ENCODE assay signal across 9 mouse cellular contexts in genomic region chr2:152155414-152156208, GRCm38 (mm10). TPM values are rescaled to one million over a fixed set of nuclear protein-coding genes. Genes with fewer than 3 reads are reported as not detected.
DNase-seq lines count a peak whose midpoint lies in the region; ATAC-seq and TF ChIP-seq lines count a peak whose summit lies in the region.
"Had no signal": no experiment of that assay in that cellular context is flagged by ENCODE, and none has a peak within 500 bp of the region (broad histone marks: within the 10 kb centered on the region; RNA-seq: fewer than 3 reads in every experiment).

No protein-coding gene starts in this region.

- H3K4me2 ChIP-seq in intestine, embryonic 16.5 days (ENCODE audit: low read depth, low read length), result no peak overlapping the region
- H3K4me2 ChIP-seq in hindbrain, embryonic 14.5 days (replicated peaks), result no peak overlapping the region

- peak; percentile 57 for DNase-seq in ES-CJ7 (ENCODE audit: low read depth, low spot score)
- peak; percentile 66 to 72 for DNase-seq in gastrocnemius, adult 8-10 months (ENCODE audit: low spot score in 2 of 2)
- no peak for DNase-seq in spleen, adult 12 weeks (ENCODE audit: low spot score)
- no peak for DNase-seq in embryo, embryonic 10.5 days (ENCODE audit: low spot score)
- no peak for DNase-seq in layer of hippocampus, adult 2 months (ENCODE audit: low spot score in 2 of 2)
- no peak for DNase-seq in hindbrain, embryonic 14.5 days (ENCODE audit: low spot score)
- DNase-seq: cerebellum, adult 9-10 months had no signal

- H3K4me3 ChIP-seq in E14TG2a.4 (replicated peaks; ENCODE audit: low read length), result peak overlapping the region; percentile 39; the same call in 1 of the 2 replicates
- H3K4me3 ChIP-seq in intestine, embryonic 16.5 days (ENCODE audit: low read length), result no peak overlapping the region
- H3K4me3 ChIP-seq in layer of hippocampus, adult 2 months, result no peak overlapping the region
- no peak overlapping the region for H3K4me3 ChIP-seq in hindbrain, embryonic 14.5 days (replicated peaks; ENCODE audit: low read length)

- H3K9me3 ChIP-seq in E14TG2a.4 (ENCODE audit: low read length), result peaks cover 10% of the 10 kb centered on the region
- 0 out of 2 replicates have a peak, but pooled peaks cover 6% of the 10 kb centered on the region for H3K9me3 ChIP-seq in intestine, embryonic 16.5 days (ENCODE audit: control insufficient read depth, low read length)
- H3K9me3 ChIP-seq in hindbrain, embryonic 14.5 days (ENCODE audit: control insufficient read depth, low read length), result no peaks in the 10 kb centered on the region

- peaks cover 3% of the 10 kb centered on the region; the same call in 1 of the 2 replicates for H3K36me3 ChIP-seq in E14TG2a.4 (ENCODE audit: insufficient read depth, low read length)
- H3K36me3 ChIP-seq in intestine, embryonic 16.5 days (ENCODE audit: control insufficient read depth, insufficient read depth, low read length), result no peaks in the 10 kb centered on the region
- no peaks in the 10 kb centered on the region for H3K36me3 ChIP-seq in hindbrain, embryonic 14.5 days (replicated peaks; ENCODE audit: control insufficient read depth, insufficient read depth)

- WGBS in intestine, embryonic 16.5 days, result 50% methylated on average over 7 of the region's 7 CpGs
- WGBS in hindbrain, embryonic 14.5 days, result 51% methylated on average over 7 of the region's 7 CpGs

- H3K4me1 ChIP-seq in E14TG2a.4 (replicated peaks; ENCODE audit: low read depth, low read length), result peaks cover 74% of the 10 kb centered on the region
- no peaks in the 10 kb centered on the region for H3K4me1 ChIP-seq in intestine, embryonic 16.5 days (ENCODE audit: control insufficient read depth, insufficient read depth, low read length)
- no peaks in the 10 kb centered on the region for H3K4me1 ChIP-seq in hindbrain, embryonic 14.5 days (replicated peaks; ENCODE audit: control insufficient read depth, insufficient read depth, low read length)

- H3K27ac ChIP-seq in intestine, embryonic 16.5 days (ENCODE audit: low read length), result no peak overlapping the region
- H3K27ac ChIP-seq in layer of hippocampus, adult 2 months, result no peak overlapping the region
- no peak overlapping the region for H3K27ac ChIP-seq in hindbrain, embryonic 14.5 days

- H3K27me3 ChIP-seq in E14TG2a.4 (ENCODE audit: insufficient read depth, low read length), result no peaks in the 10 kb centered on the region
- H3K27me3 ChIP-seq in intestine, embryonic 16.5 days (replicated peaks; ENCODE audit: control insufficient read depth, insufficient read depth, low read length), result no peaks in the 10 kb centered on the region
- H3K27me3 ChIP-seq in hindbrain, embryonic 14.5 days (ENCODE audit: control insufficient read depth, insufficient read depth, low read length), result no peaks in the 10 kb centered on the region

- peak; percentile 40; the same call in 1 of the 2 replicates for ATAC-seq in intestine, embryonic 16.5 days
- ATAC-seq in hindbrain, embryonic 14.5 days (ENCODE audit: low FRiP score), result no peak

- no peak for TF ChIP-seq CTCF in E14TG2a.4 (conservative IDR thresholded peaks at IDR 0.05; ENCODE audit: low read length)
- TF ChIP-seq CTCF in layer of hippocampus, adult 2 months (conservative IDR thresholded peaks at IDR 0.05), result no peak

- no peak overlapping the region for H3K9ac ChIP-seq in intestine, embryonic 16.5 days (ENCODE audit: low read depth, low read length)
- H3K9ac ChIP-seq in hindbrain, embryonic 14.5 days, result no peak overlapping the region

RNA-seq across cellular contexts. Expression of gene Tcf15, which starts 12.2 kb away (rescaled TPM):
- 10 to 100 TPM in 3 of 4 experiments, 1 to 10 TPM in 1; 7.4 to 14.4 (median 10.5) TPM for total RNA-seq in gastrocnemius, adult 8-10 months (2022)
- 6.5 and 7.5 TPM in 2 replicates for polyA plus RNA-seq in intestine, embryonic 16.5 days (2015; fragmentation: Nextera tagmentation; extraction: Ambion mirVana)
- 1 to 10 TPM; 2.7 to 5.1 TPM for total RNA-seq in layer of hippocampus, adult 2 months (2021)
- polyA plus RNA-seq in hindbrain, embryonic 14.5 days (2014; fragmentation: Nextera tagmentation; extraction: Ambion mirVana), result 1.6 and 2.3 TPM in 2 replicates

RNA-seq across cellular contexts. Expression of gene Srxn1, which starts 50.3 kb away (rescaled TPM):
- 10 to 100 TPM; 15.2 to 67.0 (median 22.7) TPM for total RNA-seq in gastrocnemius, adult 8-10 months (2022)
- 34.9 and 43.6 TPM in 2 replicates for polyA plus RNA-seq in intestine, embryonic 16.5 days (2015; fragmentation: Nextera tagmentation; extraction: Ambion mirVana)
- 10 to 100 TPM; 76.0 to 80.6 TPM for total RNA-seq in layer of hippocampus, adult 2 months (2021)
- 22.5 and 26.2 TPM in 2 replicates for polyA plus RNA-seq in hindbrain, embryonic 14.5 days (2014; fragmentation: Nextera tagmentation; extraction: Ambion mirVana)

Comparison
In these comparisons a context has a peak if more than half of its experiments do, and no peak if none do; other contexts are left out.
1. DNase-seq: peak in ES-CJ7 (single experiment) and gastrocnemius, adult 8-10 months (2 of 2); none in spleen, adult 12 weeks (single experiment), embryo, embryonic 10.5 days (single experiment), layer of hippocampus, adult 2 months (0 of 2) and hindbrain, embryonic 14.5 days (single experiment).